Mouse (Mus musculus): ENCODE measurements at regions not wholly inside any gene's neighbourhood (a gene's known extent, or its start where the extent isn't known, plus 50 kb on each side); places are given as distances from the start of the nearest gene placed in this dataset.

GRCm38 (mm10) chr7:124681212-124681611 is 698.5 kb downstream of the Hs3st4 start:
- no peak for TF ChIP-seq POLR2A (IDR thresholded peaks at IDR 0.05; ENCODE audit: low read depth, low read length)
- TF ChIP-seq CTCF (IDR thresholded peaks at IDR 0.05; ENCODE audit: extremely low read depth, insufficient read length, insufficient replicate concordance, low read depth, low read length) = no peak
